Mouse (Mus musculus): ENCODE measurements at regions not wholly inside any gene's neighbourhood (a gene's known extent, or its start where the extent isn't known, plus 50 kb on each side); places are given as distances from the start of the nearest gene placed in this dataset.

- TF ChIP-seq SMC3 (IDR thresholded peaks at IDR 0.05; ENCODE audit: low read depth, low read length) (no peak), ZKSCAN1 (IDR thresholded peaks at IDR 0.05; ENCODE audit: borderline replicate concordance, low read depth, low read length) (no peak), NELFE (IDR thresholded peaks at IDR 0.05; ENCODE audit: low read depth, low read length) (no peak), CTCF (conservative IDR thresholded peaks at IDR 0.05 in 1 of 2, IDR thresholded peaks at IDR 0.05 in 1 of 2; ENCODE audit: low read depth in 2 of 2, low read length in 2 of 2) (no peak), USF2 (conservative IDR thresholded peaks at IDR 0.05; ENCODE audit: low read depth, low read length) (no peak), IRF4 (IDR thresholded peaks at IDR 0.05; ENCODE audit: low read depth, low read length) (no peak), POLR2A (IDR thresholded peaks at IDR 0.05; ENCODE audit: low read depth, low read length) (no peak), ZNF384 (IDR thresholded peaks at IDR 0.05; ENCODE audit: low read depth, low read length) (no peak), HCFC1 (IDR thresholded peaks at IDR 0.05; ENCODE audit: low read depth, low read length) (no peak), EP300 (IDR thresholded peaks at IDR 0.05; ENCODE audit: low read length) (no peak), TBP (conservative IDR thresholded peaks at IDR 0.05; ENCODE audit: low read depth, low read length) (no peak)
Observed at GRCm38 (mm10) chr14:118318524-118318923, 51.8 kb downstream of the Gm9376 start.
